Mouse (Mus musculus) gastrocnemius, adult 2 months (tissue): ENCODE measurements around the gene Epo. TPM values are rescaled to one million over a fixed set of nuclear protein-coding genes. Genes with fewer than 3 reads are reported as not detected.

ENCODE experiments used
- DNase-seq: peaks from one replicate; pipeline ENCODE4 v3.0.0; 2022
- H3K27ac ChIP-seq: fragments of 200-600 bp; 2 replicates; pipeline ENCODE4 v1.8.1; 2022; ENCODE audit warnings: mild to moderate bottlenecking
- H3K4me3 ChIP-seq: fragments of 200-600 bp; 2 replicates; pipeline ENCODE4 v1.8.1; 2022; ENCODE audit warnings: mild to moderate bottlenecking, moderate library complexity
- CTCF ChIP-seq: fragments of 200-600 bp; IDR thresholded peaks from 2 replicates; pipeline ENCODE4 v1.8.1; 2022; ENCODE audit warnings: antibody characterized with exemption, mild to moderate bottlenecking, moderate library complexity
- intact Hi-C: fragments of 180-260 bp; cut with DNase I; formaldehyde crosslinking; loops from one replicate; pipeline ENCODE4 v1.15.1; 2025
- microRNA-seq: library from miRNA; unstranded; fragments of <30 nt; microRNA quantifications from one replicate; pipeline ENCODE4 v1.2.0, GENCODE M21; 2021
- total RNA-seq, 2 experiments: library from RNA; stranded (reverse); gene quantifications; 2 replicates each; pipeline ENCODE4 v1.2.3; 2021

Gene Epo
- total RNA-seq, 2 experiments from 2014 or later, result not detected

- Histone ChIP-seq H3K27ac (no peak overlapping the region), H3K4me3 (no peak overlapping the region)
- intact Hi-C loops, result loop anchor here (2.0 to 5.0 kb wide), 2 partner anchors 27 to 275 kb away; no protein-coding TSS in a partner anchor
- DNase-seq, result no peak
- no peak for TF ChIP-seq CTCF
These were observed 51.1 kb downstream of the Epo start for GRCm38 (mm10) chr5:137481897-137482296.

GRCm38 (mm10) chr5:137481138-137481537 is 51.9 kb downstream of the Epo start:
- intact Hi-C loops, result loop anchor here (2.0 to 5.0 kb wide), 2 partner anchors 28 to 276 kb away; no protein-coding TSS in a partner anchor

GRCm38 (mm10) chr5:137476964-137477363 is 56.1 kb downstream of the Epo start, which contains the start of gene Zan:
Gene Zan (minus strand): TSS chr5:137477064.
- intact Hi-C loops, result no loop called here
- H3K4me3 ChIP-seq, result no peak within 1 kb of the TSS
- no peak for DNase-seq
- no peak within 1 kb of the TSS for H3K27ac ChIP-seq
- TF ChIP-seq CTCF, result no peak

More at GRCm38 (mm10) chr5:137481138-137481537, 51.9 kb downstream of the Epo start:
- Histone ChIP-seq H3K27ac (no peak overlapping the region), H3K4me3 (no peak overlapping the region)
- DNase-seq, result peak; percentile 75
- peak; percentile 71 for TF ChIP-seq CTCF

GRCm38 (mm10) chr5:137474351-137474750 is 58.7 kb downstream of the Epo start:
- no peak overlapping the region for H3K4me3 ChIP-seq
- no peak for TF ChIP-seq CTCF
- DNase-seq, result no peak
- intact Hi-C loops, result no loop called here
- H3K27ac ChIP-seq, result no peak overlapping the region

GRCm38 (mm10) chr5:137472252-137472904 is 60.7 kb downstream of the Epo start:
- no peak overlapping the region for H3K27ac ChIP-seq
- no peak for TF ChIP-seq CTCF
- no peak for DNase-seq
- H3K4me3 ChIP-seq, result no peak overlapping the region
- intact Hi-C loops, result no loop called here

- intact Hi-C loops, result no loop called here
- TF ChIP-seq CTCF, result no peak
- no peak overlapping the region for H3K27ac ChIP-seq
- no peak for DNase-seq
- no peak overlapping the region for H3K4me3 ChIP-seq
These were observed 66.1 kb downstream of the Epo start for GRCm38 (mm10) chr5:137466946-137467345.

GRCm38 (mm10) chr5:137465049-137465448 is 68.0 kb downstream of the Epo start:
- DNase-seq, result no peak
- no peak overlapping the region for H3K4me3 ChIP-seq
- peak; percentile 13; the same call in 1 of the 2 replicates for TF ChIP-seq CTCF
- H3K27ac ChIP-seq, result no peak overlapping the region
- intact Hi-C loops, result no loop called here

- TF ChIP-seq CTCF, result no peak
- DNase-seq, result no peak
- intact Hi-C loops, result no loop called here
- Histone ChIP-seq H3K27ac (no peak overlapping the region), H3K4me3 (no peak overlapping the region)
These were observed 77.0 kb downstream of the Epo start for GRCm38 (mm10) chr5:137455866-137456591.

GRCm38 (mm10) chr5:137455206-137455605 is 77.8 kb downstream of the Epo start:
- intact Hi-C loops, result no loop called here
- TF ChIP-seq CTCF, result no peak
- H3K27ac ChIP-seq, result no peak overlapping the region
- no peak overlapping the region for H3K4me3 ChIP-seq
- no peak for DNase-seq

GRCm38 (mm10) chr5:137445536-137445935 is 87.5 kb downstream of the Epo start:
- TF ChIP-seq CTCF, result no peak
- H3K4me3 ChIP-seq, result no peak overlapping the region
- DNase-seq, result no peak
- H3K27ac ChIP-seq, result no peak overlapping the region
- intact Hi-C loops, result no loop called here

GRCm38 (mm10) chr5:137440216-137440855 is 92.7 kb downstream of the Epo start:
- H3K27ac ChIP-seq, result no peak overlapping the region
- DNase-seq, result no peak
- TF ChIP-seq CTCF, result no peak
- intact Hi-C loops, result no loop called here
- H3K4me3 ChIP-seq, result no peak overlapping the region

GRCm38 (mm10) chr5:137433889-137434288 is 99.2 kb downstream of the Epo start:
- DNase-seq, result no peak
- Histone ChIP-seq H3K4me3 (no peak overlapping the region), H3K27ac (no peak overlapping the region)
- intact Hi-C loops, result no loop called here
- no peak for TF ChIP-seq CTCF

Small RNA genes lying within 50 kb of the gene (microRNA-seq; reads per million reads assigned to microRNA genes)
- not detected for gene Mir6418

Other genes with a start within 250 kb of the Epo start
- gene Ache, start 245.7 kb downstream of the Epo start, total RNA-seq, result 10 to 100 TPM; 13.7 to 17.9 TPM
- gene Ufsp1, start 238.6 kb downstream of the Epo start, total RNA-seq, result 10 to 100 TPM; 14.2 to 15.1 TPM
- gene Srrt, start 225.6 kb downstream of the Epo start, total RNA-seq, result 10 to 100 TPM; 38.7 to 46.2 TPM
- 1 to 10 TPM; 2.1 to 3.1 TPM for gene Trip6, start 218.8 kb downstream of the Epo start, total RNA-seq
- 1 to 10 TPM; 2.0 to 2.4 TPM for gene Slc12a9, start 199.6 kb downstream of the Epo start, total RNA-seq
- 10 to 100 TPM; 12.5 to 15.5 TPM for gene Ephb4, start 183.1 kb downstream of the Epo start, total RNA-seq
- under 1 TPM in 1 of 2 experiments, not detected in 1; 0.03 TPM for gene Zan, start 56.2 kb downstream of the Epo start, total RNA-seq
- gene Pop7, start 30.7 kb downstream of the Epo start, total RNA-seq, result 10 to 100 TPM; 11.3 to 11.4 TPM
- gene Gigyf1, start 14.7 kb downstream of the Epo start, total RNA-seq, result 10 to 100 TPM; 20.9 to 24.7 TPM
- 100 to 1,000 TPM; 118 to 148 TPM for gene Gnb2, start 268 bp upstream of the Epo start, total RNA-seq
- gene Actl6b, start 20.3 kb upstream of the Epo start, total RNA-seq, result not detected
- gene Tfr2, start 36.6 kb upstream of the Epo start, total RNA-seq, result not detected
- gene Mospd3, start 67.8 kb upstream of the Epo start, total RNA-seq, result 10 to 100 TPM in 1 of 2 experiments, 1 to 10 TPM in 1; 9.8 to 12.2 TPM
- 10 to 100 TPM; 30.9 to 76.1 TPM for gene Pcolce, start 80.5 kb upstream of the Epo start, total RNA-seq
- under 1 TPM; 0.15 to 0.28 TPM for gene Fbxo24, start 95.8 kb upstream of the Epo start, total RNA-seq
- gene Lrch4, start 95.9 kb upstream of the Epo start, total RNA-seq, result 10 to 100 TPM; 15.6 to 17.1 TPM
- 1 to 10 TPM; 2.9 to 3.3 TPM for gene Gm20605, start 95.9 kb upstream of the Epo start, total RNA-seq
- 1 to 10 TPM; 1.6 to 4.2 TPM for gene Sap25, start 108.1 kb upstream of the Epo start, total RNA-seq
- gene Irs3, start 112.5 kb upstream of the Epo start, total RNA-seq, result under 1 TPM; 0.26 to 0.78 TPM
- 10 to 100 TPM in 1 of 2 experiments, 1 to 10 TPM in 1; 3.3 to 10.3 TPM for gene Agfg2, start 151.5 kb upstream of the Epo start, total RNA-seq
- gene Nyap1, start 208.4 kb upstream of the Epo start, total RNA-seq, result under 1 TPM; 0.05 to 0.45 TPM
- gene Tsc22d4, start 212.5 kb upstream of the Epo start, total RNA-seq, result 10 to 100 TPM; 43.5 to 58.6 TPM
- 1 to 10 TPM; 5.4 to 6.9 TPM for gene Ppp1r35, start 245.6 kb upstream of the Epo start, total RNA-seq